Mouse (Mus musculus): ENCODE results near the gene Stx16. TPM values are rescaled to one million over a fixed set of nuclear protein-coding genes. Genes with fewer than 3 reads are reported as not detected.
A peak's percentile ranks its signal among the peaks of the same experiment; 100 is the strongest.

Gene Stx16
- polyA plus RNA-seq, 1 experiment from 2014 or later, result 10.7 TPM

DNA sequence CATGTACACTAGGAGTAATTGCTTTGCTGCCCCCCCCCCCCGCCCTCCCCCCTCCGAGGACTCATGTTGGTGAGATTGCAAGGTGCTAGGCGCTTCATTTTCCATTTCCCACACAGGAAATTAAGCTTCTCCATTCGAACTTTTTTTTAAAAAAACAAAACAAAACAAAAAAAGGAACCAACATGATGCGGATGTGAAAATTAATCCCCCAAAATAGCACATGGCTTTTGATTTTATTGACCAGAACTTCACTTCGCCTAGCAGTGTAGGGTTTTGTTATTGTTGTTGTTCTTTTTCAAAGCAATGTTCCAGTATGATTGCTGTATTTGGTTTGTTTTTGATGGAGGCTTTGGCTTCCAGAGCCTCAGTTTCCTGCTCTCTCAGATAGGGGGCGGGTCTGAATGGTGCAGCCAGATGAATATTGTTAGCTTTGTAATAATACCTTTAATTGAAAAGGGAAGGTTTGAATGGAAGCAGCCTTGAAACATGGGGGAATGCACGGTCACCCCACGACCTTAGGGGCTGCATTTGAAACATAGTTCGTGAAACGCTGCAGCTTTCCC, 1.7 kb downstream of the Stx16 start:
- Histone ChIP-seq H3K4me1 (replicated peaks) (peaks cover 45% of the 10 kb centered on the region), H3K9ac (peak overlapping the region; percentile 70; the same call in 1 of the 2 replicates), H3K4me2 (peak overlapping the region; percentile 87), H3K36me3 (no peaks in the 10 kb centered on the region), H3K9me3 (no peaks in the 10 kb centered on the region), H3K27ac (replicated peaks) (no peak overlapping the region; the same call in 1 of the 2 replicates), H3K4me3 (peak overlapping the region; percentile 80), H3K27me3 (no peaks in the 10 kb centered on the region)
- no peak for ATAC-seq (ENCODE audit: low FRiP score, low read depth)
- WGBS, result 9% methylated on average over 11 of the region's 11 CpGs

DNA sequence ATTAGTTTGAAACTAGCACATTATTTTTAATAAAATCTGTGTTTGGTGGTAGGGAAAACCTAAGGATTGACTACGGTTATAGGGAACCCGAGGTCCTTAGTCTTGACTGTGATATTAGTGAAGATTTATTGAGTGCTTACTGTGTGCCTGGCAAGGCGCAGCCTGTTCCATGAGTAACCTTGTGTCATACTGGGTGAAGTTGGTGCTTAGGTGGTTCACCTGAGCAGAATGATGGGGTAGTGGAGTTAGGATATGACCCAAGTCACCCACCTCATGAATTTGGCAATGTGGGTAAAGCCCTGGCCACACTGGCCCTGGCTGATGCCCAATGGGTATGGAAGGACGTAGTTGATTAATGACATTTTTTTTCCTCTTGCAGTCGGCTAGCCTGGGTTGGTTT, 5.7 kb downstream of the Stx16 start:
- Histone ChIP-seq H3K36me3 (no peaks in the 10 kb centered on the region), H3K4me1 (replicated peaks) (peaks cover 28% of the 10 kb centered on the region), H3K4me2 (no peak overlapping the region), H3K4me3 (no peak overlapping the region), H3K9me3 (no peaks in the 10 kb centered on the region), H3K27me3 (no peaks in the 10 kb centered on the region), H3K9ac (no peak overlapping the region), H3K27ac (replicated peaks) (no peak overlapping the region)
- WGBS, result 66% methylated on average over 5 of the region's 5 CpGs
- no peak for ATAC-seq (ENCODE audit: low FRiP score, low read depth)

DNA sequence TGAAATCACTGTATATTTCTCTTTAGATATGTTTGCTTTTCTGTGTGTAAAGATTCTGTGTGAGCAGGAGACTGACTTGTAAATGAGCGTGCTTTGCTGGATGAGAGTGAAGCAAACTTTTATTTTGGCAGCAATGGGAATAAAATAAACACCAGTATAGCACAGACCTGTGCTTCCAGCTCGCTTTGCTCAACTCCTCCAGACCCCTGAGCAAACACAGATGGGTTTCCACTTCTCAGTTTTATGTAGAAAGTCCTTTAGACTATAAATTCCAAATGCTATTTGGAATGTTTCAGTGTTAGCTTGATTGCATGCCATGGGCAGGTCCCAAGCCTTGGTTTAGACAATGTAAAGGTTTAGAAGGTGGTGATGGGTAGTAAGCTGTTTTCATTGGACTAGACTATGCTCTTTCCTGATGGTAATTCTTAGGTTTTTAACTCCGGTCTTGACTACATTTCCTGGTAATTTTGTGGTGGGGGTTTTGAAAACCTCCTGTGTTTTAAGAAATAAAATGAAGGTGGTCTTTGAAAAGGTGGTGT, 6.3 kb downstream of the Stx16 start:
- 84% methylated on average over 3 of the region's 3 CpGs for WGBS
- Histone ChIP-seq H3K4me1 (replicated peaks) (peaks cover 22% of the 10 kb centered on the region), H3K36me3 (no peaks in the 10 kb centered on the region), H3K4me2 (no peak overlapping the region), H3K27ac (replicated peaks) (no peak overlapping the region), H3K27me3 (no peaks in the 10 kb centered on the region), H3K9ac (no peak overlapping the region), H3K4me3 (no peak overlapping the region), H3K9me3 (no peaks in the 10 kb centered on the region)
- no peak for ATAC-seq (ENCODE audit: low FRiP score, low read depth)

DNA sequence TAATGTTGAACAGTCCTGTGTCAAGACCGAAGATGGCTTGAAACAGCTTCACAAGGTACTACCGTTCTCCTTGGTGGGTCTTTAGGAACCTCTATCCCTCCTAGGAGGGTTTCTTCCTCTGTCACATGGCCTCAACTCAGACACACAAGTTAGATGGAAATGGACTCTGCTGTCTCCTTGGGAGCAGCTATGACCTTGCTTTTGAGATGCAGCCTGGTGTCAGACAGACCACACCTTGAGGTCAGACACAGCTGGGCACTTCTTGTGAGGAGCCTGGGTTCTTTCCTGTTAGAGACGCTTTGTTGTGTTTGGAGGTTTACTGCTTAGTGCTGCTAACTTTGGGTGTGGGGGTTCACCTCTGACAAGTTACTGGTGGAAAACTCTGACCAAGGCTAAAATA, 19.0 kb downstream of the Stx16 start:
- no peak overlapping the region for H3K27ac ChIP-seq (replicated peaks)
- H3K27me3 ChIP-seq, result no peaks in the 10 kb centered on the region
- 0 out of 2 replicates have a peak, but pooled peaks cover 5% of the 10 kb centered on the region for H3K36me3 ChIP-seq
- no peak overlapping the region for H3K9ac ChIP-seq
- H3K4me3 ChIP-seq, result no peak overlapping the region
- no peak for ATAC-seq (ENCODE audit: low FRiP score, low read depth)
- no peaks in the 10 kb centered on the region for H3K4me1 ChIP-seq (replicated peaks)
- 93% methylated on average over 3 of the region's 3 CpGs for WGBS
- H3K9me3 ChIP-seq, result no peaks in the 10 kb centered on the region
- no peak overlapping the region for H3K4me2 ChIP-seq

DNA sequence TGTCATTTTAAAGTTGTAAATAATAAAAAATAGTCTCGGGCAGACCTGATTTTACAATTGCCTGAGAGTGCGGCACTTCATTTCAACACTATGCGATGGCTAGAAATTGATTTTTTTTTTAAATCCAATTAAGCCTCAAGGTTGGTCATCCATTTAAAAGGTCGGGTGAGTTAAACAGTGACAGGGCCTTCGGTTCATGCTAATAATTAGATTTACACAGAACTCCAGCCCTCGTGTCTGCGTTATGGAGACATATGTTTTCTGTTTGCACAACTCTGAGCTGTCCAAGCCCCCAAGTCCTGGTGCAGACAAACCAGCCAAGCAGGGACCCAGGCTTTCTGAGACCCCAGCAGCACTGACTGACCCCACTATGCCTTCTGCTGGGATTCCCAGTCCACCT, 26.3 kb downstream of the Stx16 start:
- no peak for ATAC-seq (ENCODE audit: low FRiP score, low read depth)
- H3K27me3 ChIP-seq, result no peaks in the 10 kb centered on the region
- H3K36me3 ChIP-seq, result no peaks in the 10 kb centered on the region
- no peaks in the 10 kb centered on the region for H3K9me3 ChIP-seq
- no peak overlapping the region for H3K9ac ChIP-seq
- no peak overlapping the region for H3K4me3 ChIP-seq
- 70% methylated on average over 7 of the region's 7 CpGs for WGBS
- H3K4me2 ChIP-seq, result no peak overlapping the region
- H3K27ac ChIP-seq (replicated peaks), result no peak overlapping the region
- H3K4me1 ChIP-seq (replicated peaks), result no peaks in the 10 kb centered on the region

DNA sequence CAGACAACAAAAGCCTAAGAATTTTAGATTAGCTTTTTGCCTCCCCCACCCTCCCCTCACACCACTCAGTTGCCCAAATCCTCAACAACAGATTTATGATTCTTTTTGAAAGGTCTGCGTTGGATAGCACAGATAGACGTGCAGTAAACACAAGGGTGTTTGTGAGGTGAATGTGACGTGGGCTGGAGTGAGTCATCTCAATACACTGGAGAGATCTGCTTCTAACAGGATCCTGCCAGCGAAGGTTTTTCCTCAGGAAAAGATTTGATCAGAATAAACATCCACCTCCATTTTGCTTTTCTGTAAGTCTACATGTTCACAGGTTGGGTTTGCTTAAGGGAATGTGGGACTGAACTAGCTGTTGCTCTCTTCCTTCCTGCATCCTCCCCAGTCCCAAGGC, 27.4 kb downstream of the Stx16 start:
- Histone ChIP-seq H3K9ac (no peak overlapping the region), H3K27ac (replicated peaks) (no peak overlapping the region), H3K4me3 (no peak overlapping the region), H3K4me1 (replicated peaks) (no peaks in the 10 kb centered on the region), H3K9me3 (no peaks in the 10 kb centered on the region), H3K27me3 (no peaks in the 10 kb centered on the region; the same call in 1 of the 2 replicates), H3K36me3 (no peaks in the 10 kb centered on the region), H3K4me2 (no peak overlapping the region)
- 90% methylated on average over 4 of the region's 4 CpGs for WGBS
- no peak for ATAC-seq (ENCODE audit: low FRiP score, low read depth)

DNA sequence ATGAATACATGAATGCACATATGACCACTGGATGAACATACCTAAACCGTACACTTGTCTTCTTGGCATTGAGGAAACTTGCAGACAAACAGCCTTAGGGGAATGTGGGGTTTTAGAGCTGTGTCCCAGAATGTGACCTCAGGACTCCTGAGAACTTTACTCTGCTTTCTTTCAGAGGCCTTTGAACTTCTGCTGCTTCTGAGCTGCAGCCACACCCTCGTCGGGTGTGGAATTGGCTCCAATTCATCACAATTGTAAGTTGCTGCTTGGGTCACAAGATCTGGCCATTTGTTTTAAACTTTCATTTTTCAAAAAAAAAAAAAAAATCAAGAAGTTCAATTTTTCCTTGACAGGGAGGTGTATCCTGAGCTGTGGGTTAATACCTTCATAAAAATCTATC, 31.3 kb downstream of the Stx16 start:
- Histone ChIP-seq H3K9me3 (no peaks in the 10 kb centered on the region), H3K27me3 (no peaks in the 10 kb centered on the region; the same call in 1 of the 2 replicates), H3K4me2 (no peak overlapping the region), H3K4me3 (no peak overlapping the region), H3K9ac (no peak overlapping the region), H3K36me3 (no peaks in the 10 kb centered on the region), H3K4me1 (replicated peaks) (peaks cover 13% of the 10 kb centered on the region), H3K27ac (replicated peaks) (no peak overlapping the region)
- no peak for ATAC-seq (ENCODE audit: low FRiP score, low read depth)
- WGBS, result 88% methylated on average over 3 of the region's 3 CpGs

DNA sequence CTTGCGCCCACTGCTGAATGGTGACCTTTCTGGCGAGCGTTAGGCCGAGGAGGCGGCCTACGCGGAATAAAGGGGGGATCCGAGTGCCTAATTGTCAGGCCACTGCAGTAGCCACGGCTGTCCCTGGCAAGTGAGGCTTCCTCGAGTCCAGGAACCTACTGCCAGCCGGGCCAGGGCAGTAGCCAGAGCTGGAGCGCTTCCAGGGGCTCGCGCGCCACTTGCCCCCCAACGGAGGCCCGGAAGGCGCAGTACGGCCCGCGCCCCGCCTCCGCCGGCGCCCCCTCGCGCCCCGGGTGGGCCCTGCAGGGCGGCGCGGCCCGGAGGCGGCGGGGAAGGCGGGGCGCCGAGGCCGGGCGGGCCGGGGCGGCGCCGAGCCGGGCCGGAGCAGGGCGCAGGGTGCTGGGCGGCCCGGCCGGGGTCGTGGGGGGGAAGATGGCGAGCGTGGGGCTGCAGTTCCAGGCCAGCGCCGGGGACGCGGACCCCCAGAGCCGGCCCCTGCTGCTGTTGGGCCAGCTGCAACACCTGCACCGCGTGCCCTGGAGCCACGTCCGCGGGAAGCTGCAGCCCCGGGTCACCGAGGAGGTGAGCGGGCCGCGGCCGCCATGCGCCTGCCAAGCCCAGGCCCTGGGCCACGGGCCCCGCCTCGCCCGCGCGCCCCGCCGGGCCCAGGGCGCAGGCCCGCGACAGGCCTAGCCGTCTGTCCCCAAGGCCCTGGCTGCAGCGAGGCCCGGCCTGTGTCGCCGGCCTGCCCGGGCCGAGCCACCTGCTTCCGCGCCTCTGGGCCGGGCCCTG, 34.1 kb downstream of the Stx16 start, which contains the start of gene Npepl1:
TSS of gene Npepl1 (plus strand) at position 359 of the 792 bp plus-strand sequence.
- peak within 1 kb of the TSS; percentile 64 for H3K4me2 ChIP-seq
- H3K27ac ChIP-seq (replicated peaks), result 0 out of 2 replicates have a peak within 1 kb of the TSS, but pooled peaks have one; percentile 50
- H3K4me3 ChIP-seq, result peak within 1 kb of the TSS; percentile 41
- H3K9me3 ChIP-seq, result no peaks in the 10 kb centered on the region
- no peaks in the 10 kb centered on the region for H3K36me3 ChIP-seq
- H3K27me3 ChIP-seq, result no peaks in the 10 kb centered on the region; the same call in 1 of the 2 replicates
- WGBS, result 5% methylated on average over 75 of the region's 90 CpGs
- H3K9ac ChIP-seq, result peak within 1 kb of the TSS; percentile 40
- peaks cover 13% of the 10 kb centered on the region for H3K4me1 ChIP-seq (replicated peaks)
- peak; percentile 83 for ATAC-seq (ENCODE audit: low FRiP score, low read depth)

DNA sequence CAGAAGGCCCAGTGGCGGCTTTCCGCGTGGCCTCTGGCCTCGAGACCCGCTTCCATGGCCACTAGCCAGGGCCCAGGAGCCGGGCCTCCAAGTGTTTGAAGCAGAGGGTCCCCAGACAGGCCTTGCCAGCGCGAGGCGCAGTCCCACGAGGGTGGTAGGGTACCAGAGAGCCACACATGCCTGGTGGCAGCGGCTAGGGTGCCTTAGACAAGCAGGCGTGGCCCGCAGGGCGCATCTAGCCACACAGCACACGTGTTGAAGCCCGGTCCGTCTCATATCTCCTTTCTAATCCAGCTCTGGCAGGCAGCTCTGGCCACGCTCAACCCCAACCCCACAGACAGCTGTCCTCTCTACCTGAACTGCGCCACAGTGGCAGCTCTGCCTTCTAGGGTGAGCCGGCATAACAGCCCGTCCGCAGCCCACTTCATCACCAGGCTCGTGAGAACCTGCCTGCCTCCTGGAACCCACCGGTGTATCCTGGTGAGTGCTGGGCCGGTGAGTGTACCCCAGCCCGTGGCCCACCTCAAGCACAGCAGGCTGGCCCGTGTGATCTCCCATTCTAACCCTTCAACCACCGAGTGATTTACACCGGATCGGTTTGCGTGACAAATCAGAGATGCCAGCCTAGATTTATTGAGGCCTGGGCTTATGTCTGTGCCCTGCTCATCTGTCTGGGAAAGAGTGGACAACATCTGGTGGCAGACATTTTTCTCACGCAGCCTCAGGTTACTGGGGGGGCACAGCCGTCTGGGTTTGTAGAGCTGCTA, 34.9 kb downstream of the Stx16 start:
- 49% methylated on average over 33 of the region's 33 CpGs for WGBS
- H3K4me2 ChIP-seq, result peak overlapping the region; percentile 64
- peak; percentile 32 for ATAC-seq (ENCODE audit: low FRiP score, low read depth)
- no peaks in the 10 kb centered on the region; the same call in 1 of the 2 replicates for H3K27me3 ChIP-seq
- H3K4me1 ChIP-seq (replicated peaks), result peaks cover 13% of the 10 kb centered on the region
- H3K4me3 ChIP-seq, result peak overlapping the region; percentile 41
- peak overlapping the region; percentile 40 for H3K9ac ChIP-seq
- no peaks in the 10 kb centered on the region for H3K9me3 ChIP-seq
- H3K36me3 ChIP-seq, result no peaks in the 10 kb centered on the region
- 0 out of 2 replicates have a peak overlapping the region, but pooled peaks have one; percentile 50 for H3K27ac ChIP-seq (replicated peaks)

DNA sequence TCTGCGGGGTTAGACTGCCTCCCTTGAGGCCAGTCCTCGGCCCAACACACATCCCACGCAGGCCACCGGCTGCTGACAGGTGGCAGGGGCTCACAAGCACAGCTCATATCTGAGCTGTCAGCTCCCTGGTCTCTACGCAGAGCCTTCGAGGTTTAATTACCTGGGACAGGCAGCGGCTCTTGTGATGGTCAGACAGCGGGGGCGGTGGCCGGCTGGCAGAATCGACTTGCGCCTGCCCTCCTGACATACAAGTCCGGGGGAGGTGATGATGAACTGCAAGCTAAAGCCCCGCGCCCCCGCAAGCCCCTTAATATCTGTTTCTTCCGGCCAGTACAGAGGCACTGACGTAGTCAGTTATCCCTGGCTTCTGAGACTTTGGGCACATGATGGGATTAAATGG, 36.8 kb downstream of the Stx16 start:
- no peaks in the 10 kb centered on the region for H3K36me3 ChIP-seq
- 80% methylated on average over 18 of the region's 18 CpGs for WGBS
- no peaks in the 10 kb centered on the region; the same call in 1 of the 2 replicates for H3K27me3 ChIP-seq
- no peaks in the 10 kb centered on the region for H3K9me3 ChIP-seq
- peaks cover 13% of the 10 kb centered on the region for H3K4me1 ChIP-seq (replicated peaks)
- no peak overlapping the region for H3K4me3 ChIP-seq
- no peak for ATAC-seq (ENCODE audit: low FRiP score, low read depth)
- no peak overlapping the region for H3K9ac ChIP-seq
- H3K27ac ChIP-seq (replicated peaks), result no peak overlapping the region
- no peak overlapping the region for H3K4me2 ChIP-seq

DNA sequence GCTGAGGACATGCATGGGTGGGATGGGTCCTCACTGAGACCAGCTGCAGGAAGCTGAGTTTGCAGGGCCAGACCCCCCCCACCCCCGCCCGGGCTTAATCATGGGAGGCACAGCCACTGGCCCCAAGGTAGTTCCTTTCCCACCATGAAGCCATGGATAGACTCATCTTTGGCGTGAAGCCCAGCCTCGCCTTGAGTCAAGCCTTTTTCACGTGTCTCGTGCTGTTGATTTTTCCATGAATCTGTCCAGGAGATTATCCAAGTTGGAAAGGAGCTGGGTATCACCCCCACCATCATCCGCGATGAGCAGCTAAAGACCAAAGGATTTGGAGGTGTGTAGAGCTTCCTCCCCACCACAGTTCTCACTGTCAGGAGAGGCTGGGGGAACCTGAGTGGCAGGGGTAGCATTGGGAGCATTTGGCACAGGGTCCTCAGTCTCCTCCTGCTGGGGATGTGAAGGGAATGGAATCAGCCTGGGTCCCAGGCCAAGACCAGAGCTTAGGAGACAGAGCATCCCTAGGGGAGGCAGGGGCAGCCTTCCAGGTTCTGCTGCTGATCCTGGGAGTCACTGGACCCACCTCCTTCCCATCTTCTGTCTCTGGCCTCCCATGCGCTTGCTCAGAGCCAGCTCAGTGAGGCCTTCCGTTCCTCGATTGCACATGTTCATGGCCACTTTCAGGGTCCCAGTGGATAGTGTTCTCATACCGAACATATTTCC, 38.2 kb downstream of the Stx16 start:
- Histone ChIP-seq H3K9ac (no peak overlapping the region), H3K36me3 (no peaks in the 10 kb centered on the region), H3K9me3 (no peaks in the 10 kb centered on the region), H3K27me3 (no peaks in the 10 kb centered on the region), H3K4me1 (replicated peaks) (peaks cover 13% of the 10 kb centered on the region), H3K4me2 (no peak overlapping the region), H3K27ac (replicated peaks) (no peak overlapping the region), H3K4me3 (no peak overlapping the region)
- WGBS, result 87% methylated on average over 12 of the region's 12 CpGs
- no peak for ATAC-seq (ENCODE audit: low FRiP score, low read depth)

Measured in hindbrain, embryonic 15.5 days (tissue).